Mouse (Mus musculus): ENCODE data around the gene Ddx4.
"Not testable (repeated sequence)": the region's sequence is repeated elsewhere in the genome, so short reads cannot be mapped to it uniquely, and the experiment has no call there.

Gene Ddx4

GRCm38 (mm10) chr13:112636498-112636897 lies 15.8 kb downstream of the Ddx4 start:
- no peak for DNase-seq (ENCODE audit: low read depth)

DNA sequence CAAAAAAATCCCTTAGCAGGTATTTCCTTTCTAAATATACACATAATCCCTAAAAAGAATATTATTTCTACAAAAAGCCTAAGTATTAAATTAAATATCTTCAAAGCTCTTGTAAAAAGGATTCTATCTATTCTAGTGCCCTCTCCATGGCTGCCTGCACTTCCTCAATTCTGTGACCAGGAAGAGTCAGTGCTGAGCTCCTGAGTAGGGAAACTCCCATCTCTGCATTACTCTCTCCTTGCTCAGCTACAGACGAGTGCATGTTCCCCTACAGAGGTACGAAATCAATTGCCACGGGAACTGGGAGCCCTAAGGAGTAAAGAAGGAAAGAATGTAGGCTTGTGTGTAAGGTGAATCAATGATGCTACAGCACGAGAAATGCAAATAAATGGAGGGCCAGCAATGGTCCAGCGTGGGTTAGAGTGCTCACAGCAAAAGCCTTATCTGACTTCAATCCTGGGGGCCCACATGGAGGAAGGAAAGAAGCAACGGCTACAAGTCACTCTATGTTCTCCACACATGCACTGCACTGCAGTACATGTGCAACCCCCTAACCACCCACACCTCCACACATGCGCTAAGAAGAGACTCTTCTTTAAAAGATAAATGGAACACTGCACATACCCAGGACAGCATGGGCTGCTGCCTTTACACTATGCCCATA lies 17.0 kb downstream of the Ddx4 start:
- no peak for DNase-seq (ENCODE audit: low read depth)

DNA sequence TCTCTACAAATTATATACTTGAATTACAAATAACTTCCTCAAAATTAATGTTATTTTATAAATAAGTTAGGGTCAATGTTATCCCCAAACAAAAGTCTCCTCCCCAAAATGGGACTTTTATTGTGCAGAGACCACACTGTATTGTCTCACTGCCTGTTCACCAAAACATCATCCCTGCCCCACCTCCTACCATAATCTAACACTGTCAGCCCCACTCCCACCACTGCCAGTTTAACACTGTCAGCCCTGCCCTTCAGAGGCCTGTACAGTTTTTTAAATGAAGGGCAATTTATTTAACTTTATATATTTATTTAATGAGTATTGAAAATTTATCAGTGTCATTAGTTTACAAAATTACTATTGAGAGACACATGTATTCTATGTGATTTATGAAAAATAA lies 26.7 kb downstream of the Ddx4 start:
- no peak for DNase-seq (ENCODE audit: low read depth)

DNA sequence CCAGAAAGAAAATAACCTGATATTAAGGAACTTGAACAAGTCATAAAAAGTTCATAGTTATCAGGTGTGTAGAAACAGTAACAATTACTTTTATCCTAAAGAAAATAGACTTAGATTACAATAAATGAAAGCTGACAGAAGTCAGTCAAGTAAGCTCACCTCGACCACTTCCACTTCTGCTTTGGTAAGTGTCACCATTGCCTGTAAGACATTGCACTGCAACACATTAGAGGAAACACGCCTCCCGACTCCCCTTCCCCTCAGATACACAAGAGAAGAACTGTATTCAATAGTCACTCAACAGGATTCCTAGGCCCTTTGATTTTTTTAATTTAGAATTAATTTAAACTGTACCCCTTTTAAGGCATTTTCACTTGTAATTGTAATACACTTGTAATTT lies 27.7 kb downstream of the Ddx4 start:
- DNase-seq (ENCODE audit: low read depth) = no peak

- no peak for DNase-seq (ENCODE audit: low read depth)
Observed at GRCm38 (mm10) chr13:112623656-112624055, 28.6 kb downstream of the Ddx4 start.

- DNase-seq (ENCODE audit: low read depth) = no peak
Observed at GRCm38 (mm10) chr13:112621592-112621991, 30.7 kb downstream of the Ddx4 start.

DNA sequence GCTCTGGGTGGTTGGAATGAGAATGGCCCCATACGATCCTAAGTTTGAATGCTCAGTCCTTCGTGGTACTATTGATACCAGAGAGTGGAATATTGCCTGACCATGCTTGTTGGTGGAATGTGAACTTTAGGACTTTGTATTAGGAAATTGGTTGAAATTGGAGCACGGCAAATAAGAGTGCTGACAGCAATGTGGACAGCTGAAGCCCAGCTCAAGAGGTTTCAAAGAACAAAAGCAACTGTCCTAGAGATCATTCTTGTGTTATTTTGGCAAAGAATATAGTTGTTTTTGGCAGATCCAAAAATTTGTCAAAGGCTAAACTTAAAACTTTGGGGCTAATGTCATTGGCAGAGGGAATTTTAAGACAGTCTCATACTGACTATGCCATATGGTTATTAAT lies 43.7 kb downstream of the Ddx4 start:
- DNase-seq (ENCODE audit: low read depth) = no peak

- no peak for DNase-seq (ENCODE audit: low read depth)
Observed at GRCm38 (mm10) chr13:112604411-112604810, 47.9 kb downstream of the Ddx4 start.

- no peak for DNase-seq (ENCODE audit: low read depth)
Observed at GRCm38 (mm10) chr13:112603839-112604238, 48.4 kb downstream of the Ddx4 start.

- no peak for DNase-seq (ENCODE audit: low read depth)
Observed at GRCm38 (mm10) chr13:112602607-112603006, 49.7 kb downstream of the Ddx4 start.

DNA sequence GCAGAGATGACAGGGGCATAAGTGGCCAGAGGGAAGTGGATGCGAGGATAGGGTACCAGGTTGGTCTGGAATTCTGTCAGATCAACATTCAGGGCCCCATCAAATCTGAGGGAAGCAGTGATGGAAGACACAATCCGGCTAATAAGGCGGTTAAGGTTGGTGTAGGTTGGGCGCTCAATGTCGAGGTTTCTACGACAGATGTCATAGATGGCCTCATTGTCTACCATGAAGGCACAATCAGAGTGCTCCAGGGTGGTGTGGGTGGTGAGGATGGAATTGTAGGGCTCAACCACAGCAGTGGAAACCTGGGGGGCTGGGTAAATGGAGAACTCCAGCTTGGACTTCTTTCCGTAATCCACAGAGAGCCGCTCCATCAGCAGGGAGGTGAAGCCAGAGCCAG lies 58.0 kb downstream of the Ddx4 start, which contains the start of gene Il31ra:
Gene Il31ra (minus strand): TSS at position 101 of the 400 bp plus-strand sequence.
- not testable (repeated sequence) for DNase-seq (ENCODE audit: low read depth)

DNA sequence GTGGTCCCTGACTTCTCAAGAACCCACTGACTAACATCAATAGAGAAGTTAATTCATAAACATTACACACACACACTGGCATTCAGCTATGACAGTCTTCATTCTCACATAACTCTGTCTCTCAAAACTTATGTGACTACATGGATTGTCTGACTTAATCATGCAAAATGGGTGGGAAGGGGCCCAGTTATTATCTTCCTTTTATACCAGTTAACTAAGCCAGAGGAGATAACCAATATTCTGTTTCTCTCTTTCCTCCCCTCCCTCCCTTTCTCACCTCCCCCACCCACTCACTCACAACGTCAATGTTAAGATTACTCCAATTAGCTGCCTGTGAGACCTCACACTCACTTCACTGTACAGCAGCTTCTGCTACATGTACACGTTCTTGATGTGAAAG lies 62.0 kb downstream of the Ddx4 start:
- DNase-seq (ENCODE audit: low read depth) = no peak

- DNase-seq (ENCODE audit: low read depth) = no peak
Observed at GRCm38 (mm10) chr13:112589625-112590024, 62.6 kb downstream of the Ddx4 start.

DNA sequence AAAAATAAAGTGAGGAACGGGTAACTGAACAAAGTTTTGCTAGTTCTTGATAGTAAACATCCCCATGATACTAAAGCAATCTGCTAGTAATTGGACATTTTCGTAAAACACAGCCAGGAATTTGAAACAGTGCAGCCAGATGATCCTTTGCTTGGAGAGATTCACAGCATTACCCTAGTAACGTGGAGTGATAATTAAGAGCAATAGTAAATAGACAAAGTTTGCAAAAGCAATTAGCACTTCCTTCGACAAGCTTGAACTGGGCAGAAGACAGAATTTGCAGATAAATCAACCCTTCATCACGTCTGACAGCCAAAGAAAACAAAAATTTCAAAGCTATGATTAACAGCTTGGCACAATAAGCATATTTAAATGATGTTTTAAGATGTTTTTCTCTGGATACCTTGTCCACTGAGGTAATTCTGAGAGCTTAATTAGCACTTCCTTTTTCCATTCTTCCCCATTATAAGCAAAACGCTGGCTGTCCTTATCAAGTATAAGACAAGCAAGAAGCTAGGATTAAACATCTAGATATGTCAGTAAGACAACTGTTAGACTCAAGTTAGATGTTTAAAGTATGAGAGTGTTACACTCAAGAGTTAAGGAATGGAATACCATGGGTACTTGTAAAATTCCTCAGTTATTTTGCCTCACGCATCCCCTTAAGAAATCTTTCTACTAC lies 67.6 kb downstream of the Ddx4 start:
- no peak for DNase-seq (ENCODE audit: low read depth)

DNA sequence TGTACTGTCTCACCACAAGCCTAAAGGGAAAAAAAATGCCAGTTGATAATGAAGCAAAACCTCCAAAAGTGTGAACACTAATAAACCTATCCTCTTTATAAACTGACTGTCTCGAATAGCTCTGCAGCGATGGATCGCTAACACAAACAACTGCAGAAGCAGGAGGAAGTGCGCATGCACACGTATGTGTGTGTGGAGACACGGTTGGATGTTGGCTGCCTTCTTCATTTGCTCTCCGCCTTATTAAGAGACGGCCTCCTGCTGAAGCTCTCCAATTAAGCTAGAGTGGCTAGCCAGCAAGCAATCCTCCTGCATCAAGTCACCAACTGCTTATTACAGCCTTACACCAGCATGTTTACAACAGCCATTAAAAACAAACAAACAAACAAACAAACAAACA lies 70.0 kb downstream of the Ddx4 start:
- DNase-seq (ENCODE audit: low read depth) = no peak

GRCm38 (mm10) chr13:112581796-112582195 lies 70.5 kb downstream of the Ddx4 start:
- DNase-seq (ENCODE audit: low read depth) = no peak

- no peak for DNase-seq (ENCODE audit: low read depth)
Observed at GRCm38 (mm10) chr13:112580590-112581320, 71.5 kb downstream of the Ddx4 start.

DNA sequence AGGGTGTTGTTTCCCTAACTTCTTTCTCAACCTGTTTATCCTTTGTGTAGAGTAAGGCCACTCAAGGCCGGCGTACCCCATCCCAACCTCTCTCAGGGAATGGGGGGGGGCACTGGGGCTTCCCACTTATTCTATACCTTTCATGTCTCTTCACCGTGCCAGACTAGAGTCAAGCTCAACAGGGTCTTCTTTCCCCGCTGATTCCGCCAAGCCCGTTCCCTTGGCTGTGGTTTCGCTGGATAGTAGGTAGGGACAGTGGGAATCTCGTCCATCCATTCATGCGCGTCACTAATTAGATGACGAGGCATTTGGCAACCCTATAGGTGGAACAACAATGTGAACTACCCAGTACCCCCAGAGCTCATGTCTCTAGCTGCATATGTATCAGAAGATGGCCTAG lies 74.2 kb downstream of the Ddx4 start:
- DNase-seq (ENCODE audit: low read depth) = not testable (repeated sequence)

GRCm38 (mm10) chr13:112573800-112574199 lies 78.5 kb downstream of the Ddx4 start:
- DNase-seq (ENCODE audit: low read depth) = no peak

- no peak for DNase-seq (ENCODE audit: low read depth)
Observed at GRCm38 (mm10) chr13:112570768-112571167, 81.5 kb downstream of the Ddx4 start.

DNA sequence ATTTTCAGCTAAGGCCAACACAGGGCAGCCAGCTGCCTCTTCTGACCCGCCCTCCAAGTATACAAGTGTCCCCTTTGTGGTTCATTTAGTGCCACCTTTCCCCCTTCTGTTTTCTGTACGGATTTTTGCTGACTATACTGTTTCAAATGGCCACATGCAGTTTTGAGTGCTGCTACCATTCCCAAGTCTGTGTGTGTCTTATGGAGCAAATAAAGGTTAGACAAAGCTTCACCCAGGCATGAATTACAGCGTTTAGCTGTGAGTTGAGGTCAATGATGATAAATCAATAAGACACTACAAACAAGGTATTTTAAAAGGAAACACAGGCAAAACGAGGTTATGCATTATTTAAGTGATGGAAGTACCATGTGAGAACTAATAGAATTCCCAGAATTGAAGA lies 82.7 kb downstream of the Ddx4 start:
- DNase-seq (ENCODE audit: low read depth) = no peak

- DNase-seq (ENCODE audit: low read depth) = no peak
Observed at GRCm38 (mm10) chr13:112560554-112561138, 91.6 kb downstream of the Ddx4 start.

DNA sequence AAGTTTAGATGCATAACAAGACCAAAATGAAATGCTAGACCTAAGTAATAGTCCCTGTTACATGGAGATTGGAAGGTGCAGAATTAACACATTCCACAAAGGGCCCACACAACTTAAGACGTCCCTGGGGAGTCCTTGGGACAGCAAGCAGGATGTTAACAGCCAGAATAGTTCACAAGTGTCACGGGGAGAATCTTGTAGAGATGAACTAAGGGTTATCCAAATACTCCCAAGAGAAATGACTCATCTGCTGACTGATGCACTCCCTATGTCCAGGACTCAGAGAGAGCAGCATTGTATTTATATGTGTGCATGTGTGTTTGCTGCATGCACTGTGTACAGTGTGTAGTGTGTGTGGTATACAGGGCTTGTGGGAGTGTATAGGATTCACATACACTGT lies 95.8 kb downstream of the Ddx4 start:
- DNase-seq (ENCODE audit: low read depth) = no peak

Data from c-Kit-positive CD71-negative TER-119-negative erythroid progenitor cells, embryonic 14.5 days (primary cell).